Mouse (Mus musculus) kidney, adult 2 months (tissue): ENCODE results near the gene Arhgap25.

Source experiments
- CTCF ChIP-seq: fragments of 200-500 bp; conservative IDR thresholded peaks from 2 replicates; pipeline ENCODE4 v1.5.1; 2011; ENCODE audit warnings: low read depth, mild to moderate bottlenecking, control low read depth, low read length, moderate library complexity, mixed read lengths; ENCODE audit not compliant: insufficient read depth, insufficient read length
- POLR2A ChIP-seq: fragments of 200-500 bp; IDR thresholded peaks from one replicate; pipeline ENCODE4 v1.6.1; 2011; ENCODE audit warnings: low read depth, low read length, control low read depth

GRCm38 (mm10) chr6:87424037-87424816 is 108.8 kb downstream of the Arhgap25 start:
- TF ChIP-seq CTCF (no peak), POLR2A (no peak)
